Comparison of ENCODE assay signal across 15 mouse cellular contexts in genomic region chr3:62801044-62801443, GRCm38 (mm10).
DNase-seq lines count a peak whose midpoint lies in the region; ATAC-seq and TF ChIP-seq lines count a peak whose summit lies in the region.
"Had no signal": no experiment of that assay in that cellular context is flagged by ENCODE, and none has a peak within 500 bp of the region (broad histone marks: within the 10 kb centered on the region; RNA-seq: fewer than 3 reads in every experiment).

No protein-coding gene starts in this region.

- no peak overlapping the region for H3K9ac ChIP-seq in intestine, embryonic 14.5 days (ENCODE audit: low read length)
- no peak overlapping the region for H3K9ac ChIP-seq in intestine, postnatal 0 days (ENCODE audit: low read depth, low read length)
- no peak overlapping the region for H3K9ac ChIP-seq in intestine, embryonic 16.5 days (ENCODE audit: low read depth, low read length)
- no peak overlapping the region for H3K9ac ChIP-seq in stomach, embryonic 14.5 days (replicated peaks; ENCODE audit: low read depth, low read length)
- no peak overlapping the region for H3K9ac ChIP-seq in heart, adult 2 months (ENCODE audit: low read depth, low read length)
- H3K9ac ChIP-seq: forebrain, embryonic 12.5 days; limb, embryonic 15.5 days had no signal

- H3K4me2 ChIP-seq in intestine, embryonic 14.5 days (ENCODE audit: low read length), result no peak overlapping the region
- H3K4me2 ChIP-seq in intestine, postnatal 0 days (replicated peaks; ENCODE audit: low read depth), result no peak overlapping the region
- H3K4me2 ChIP-seq in intestine, embryonic 16.5 days (ENCODE audit: low read depth, low read length), result no peak overlapping the region
- H3K4me2 ChIP-seq in stomach, embryonic 14.5 days (replicated peaks; ENCODE audit: low read depth, low read length), result no peak overlapping the region
- H3K4me2 ChIP-seq: forebrain, embryonic 12.5 days; limb, embryonic 15.5 days had no signal

- 37% methylated on average over 2 of the region's 2 CpGs for WGBS in intestine, embryonic 14.5 days
- WGBS in intestine, postnatal 0 days, result 18% methylated on average over 2 of the region's 2 CpGs
- WGBS in intestine, embryonic 16.5 days, result 27% methylated on average over 2 of the region's 2 CpGs
- 35% methylated on average over 2 of the region's 2 CpGs for WGBS in stomach, embryonic 14.5 days
- WGBS in heart, adult 2 months, result 26% methylated on average over 2 of the region's 2 CpGs

- H3K9me3 ChIP-seq in intestine, embryonic 14.5 days (ENCODE audit: control insufficient read depth, low read length), result no peaks in the 10 kb centered on the region
- H3K9me3 ChIP-seq in intestine, postnatal 0 days (ENCODE audit: control insufficient read depth), result no peaks in the 10 kb centered on the region
- no peaks in the 10 kb centered on the region for H3K9me3 ChIP-seq in intestine, embryonic 16.5 days (ENCODE audit: control insufficient read depth, low read length)
- no peaks in the 10 kb centered on the region for H3K9me3 ChIP-seq in stomach, embryonic 14.5 days (ENCODE audit: control insufficient read depth, low read depth, low read length)
- H3K9me3 ChIP-seq: forebrain, embryonic 12.5 days; limb, embryonic 15.5 days; megakaryocyte, embryonic 14.5 days had no signal

- no peaks in the 10 kb centered on the region for H3K79me2 ChIP-seq in heart, adult 2 months (replicated peaks; ENCODE audit: control insufficient read depth, insufficient read depth, low read length)

- intact Hi-C loops in heart, adult 2 months (cut with DNase I), result no loop called here

- DNase-seq in intestine, embryonic 14.5 days (ENCODE audit: low spot score), result no peak
- DNase-seq in kidney, postnatal 36 days, result peak; percentile 69 to 70
- no peak for DNase-seq in spleen, adult 18-20 months
- DNase-seq in heart, adult 2 months, result no peak
- no peak for DNase-seq in cerebellum, postnatal 25 days
- DNase-seq: B cell, adult 2 months; cerebellum, postnatal 36 days; heart, adult 18-20 months had no signal

- H3K27me3 ChIP-seq in intestine, embryonic 14.5 days (replicated peaks; ENCODE audit: control insufficient read depth, insufficient read depth, low read length), result no peaks in the 10 kb centered on the region
- no peaks in the 10 kb centered on the region for H3K27me3 ChIP-seq in intestine, postnatal 0 days (replicated peaks; ENCODE audit: control insufficient read depth, insufficient read depth, low read length)
- no peaks in the 10 kb centered on the region for H3K27me3 ChIP-seq in intestine, embryonic 16.5 days (replicated peaks; ENCODE audit: control insufficient read depth, insufficient read depth, low read length)
- no peaks in the 10 kb centered on the region for H3K27me3 ChIP-seq in stomach, embryonic 14.5 days (ENCODE audit: control insufficient read depth, insufficient read depth, low read length)
- H3K27me3 ChIP-seq in heart, adult 2 months (ENCODE audit: control insufficient read depth, insufficient read depth, low read length), result no peaks in the 10 kb centered on the region
- H3K27me3 ChIP-seq: forebrain, embryonic 12.5 days; limb, embryonic 15.5 days; megakaryocyte, embryonic 14.5 days had no signal

- H3K27ac ChIP-seq in intestine, embryonic 14.5 days (ENCODE audit: low read depth), result no peak overlapping the region
- H3K27ac ChIP-seq in intestine, postnatal 0 days (ENCODE audit: low read depth, low read length), result no peak overlapping the region
- no peak overlapping the region for H3K27ac ChIP-seq in intestine, embryonic 16.5 days (ENCODE audit: low read length)
- no peak overlapping the region for H3K27ac ChIP-seq in stomach, embryonic 14.5 days (ENCODE audit: low read length)
- H3K27ac ChIP-seq in heart, adult 2 months, result no peak overlapping the region
- H3K27ac ChIP-seq: forebrain, embryonic 12.5 days; limb, embryonic 15.5 days had no signal

- ATAC-seq in intestine, embryonic 14.5 days (replicated peaks; ENCODE audit: low FRiP score, low TSS enrichment, low read depth), result peak; percentile 74; the same call in 1 of the 2 replicates
- ATAC-seq in intestine, postnatal 0 days, result no peak
- peak; percentile 93 for ATAC-seq in intestine, embryonic 16.5 days
- ATAC-seq in stomach, embryonic 14.5 days (ENCODE audit: insufficient number of reproducible peaks, insufficient read depth, low FRiP score, low read depth), result peak; percentile 93
- ATAC-seq: activated CD4-positive, CD25-positive, alpha-beta regulatory T cell, adult 4 months had no signal

- H3K36me3 ChIP-seq in intestine, embryonic 14.5 days (ENCODE audit: control insufficient read depth, insufficient read depth, low read length), result no peaks in the 10 kb centered on the region
- no peaks in the 10 kb centered on the region for H3K36me3 ChIP-seq in intestine, postnatal 0 days (ENCODE audit: control insufficient read depth, insufficient read depth)
- no peaks in the 10 kb centered on the region for H3K36me3 ChIP-seq in intestine, embryonic 16.5 days (ENCODE audit: control insufficient read depth, insufficient read depth, low read length)
- no peaks in the 10 kb centered on the region for H3K36me3 ChIP-seq in stomach, embryonic 14.5 days (ENCODE audit: control insufficient read depth, insufficient read depth, low read length)
- H3K36me3 ChIP-seq in heart, adult 2 months (ENCODE audit: control insufficient read depth, insufficient read depth, low read length), result no peaks in the 10 kb centered on the region
- H3K36me3 ChIP-seq: forebrain, embryonic 12.5 days; limb, embryonic 15.5 days had no signal

- H3K4me3 ChIP-seq in intestine, embryonic 14.5 days (ENCODE audit: low read depth, low read length), result no peak overlapping the region
- H3K4me3 ChIP-seq in intestine, postnatal 0 days (ENCODE audit: low read depth, low read length), result no peak overlapping the region
- no peak overlapping the region for H3K4me3 ChIP-seq in intestine, embryonic 16.5 days (ENCODE audit: low read length)
- H3K4me3 ChIP-seq in stomach, embryonic 14.5 days (ENCODE audit: low read depth, low read length), result no peak overlapping the region
- no peak overlapping the region for H3K4me3 ChIP-seq in heart, adult 2 months
- H3K4me3 ChIP-seq: forebrain, embryonic 12.5 days; limb, embryonic 15.5 days; megakaryocyte, embryonic 14.5 days had no signal

- no peak for TF ChIP-seq EP300 in heart, adult 2 months (IDR thresholded peaks at IDR 0.05; ENCODE audit: insufficient read depth, low read depth, low read length)

- TF ChIP-seq POLR2A in heart, adult 2 months (IDR thresholded peaks at IDR 0.05; ENCODE audit: insufficient read depth, low read depth, low read length), result no peak

- TF ChIP-seq CTCF in intestine, postnatal 0 days (IDR thresholded peaks at IDR 0.05; ENCODE audit: low read depth), result no peak
- no peak for TF ChIP-seq CTCF in heart, adult 2 months (IDR thresholded peaks at IDR 0.05)

- H3K4me1 ChIP-seq in intestine, embryonic 14.5 days (replicated peaks; ENCODE audit: control insufficient read depth, insufficient read depth, low read length), result no peaks in the 10 kb centered on the region
- no peaks in the 10 kb centered on the region for H3K4me1 ChIP-seq in intestine, postnatal 0 days (replicated peaks; ENCODE audit: control insufficient read depth, insufficient read depth, low read length)
- no peaks in the 10 kb centered on the region for H3K4me1 ChIP-seq in intestine, embryonic 16.5 days (ENCODE audit: control insufficient read depth, insufficient read depth, low read length)
- H3K4me1 ChIP-seq in stomach, embryonic 14.5 days (ENCODE audit: control insufficient read depth, insufficient read depth, low read length), result no peaks in the 10 kb centered on the region
- H3K4me1 ChIP-seq in heart, adult 2 months (ENCODE audit: control insufficient read depth, insufficient read depth, low read length), result no peaks in the 10 kb centered on the region
- H3K4me1 ChIP-seq: forebrain, embryonic 12.5 days; limb, embryonic 15.5 days; megakaryocyte, embryonic 14.5 days had no signal

Comparison
In these comparisons a context has a peak if more than half of its experiments do, and no peak if none do; other contexts are left out.
1. DNase-seq: peak in kidney, postnatal 36 days (2 of 2); none in intestine, embryonic 14.5 days (single experiment), spleen, adult 18-20 months (0 of 2), heart, adult 2 months (0 of 2) and cerebellum, postnatal 25 days (0 of 2).